Mouse (Mus musculus) ovary, postnatal 14 days (tissue): ENCODE data around the gene Sh3rf1.

Experiments used
- DNase-seq: peaks from one replicate; pipeline ENCODE4 v3.0.0; 2022; ENCODE audit warnings: low spot score

The Sh3rf1 gene

GRCm38 (mm10) chr8:61426072-61426471, 202.4 kb downstream of the Sh3rf1 start:
- DNase-seq = no peak

- DNase-seq = no peak
These were observed 203.0 kb downstream of the Sh3rf1 start for GRCm38 (mm10) chr8:61426671-61427070.

GRCm38 (mm10) chr8:61427916-61428681, 204.4 kb downstream of the Sh3rf1 start:
- DNase-seq = no peak

- no peak for DNase-seq
These were observed 205.3 kb downstream of the Sh3rf1 start for GRCm38 (mm10) chr8:61428821-61429482.

- no peak for DNase-seq
These were observed 211.8 kb downstream of the Sh3rf1 start for GRCm38 (mm10) chr8:61435481-61435880.

GRCm38 (mm10) chr8:61436147-61436546, 212.5 kb downstream of the Sh3rf1 start:
- no peak for DNase-seq

GRCm38 (mm10) chr8:61436586-61437304, 213.1 kb downstream of the Sh3rf1 start:
- DNase-seq = no peak

GRCm38 (mm10) chr8:61437305-61437605, 213.6 kb downstream of the Sh3rf1 start:
- DNase-seq = no peak

GRCm38 (mm10) chr8:61442988-61443387, 219.3 kb downstream of the Sh3rf1 start:
- DNase-seq = no peak

GRCm38 (mm10) chr8:61444358-61444757, 220.7 kb downstream of the Sh3rf1 start:
- DNase-seq = no peak
